Mouse (Mus musculus) embryonic facial prominence, embryonic 11.5 days (tissue): ENCODE results near the gene Ankrd13d. TPM values are rescaled to one million over a fixed set of nuclear protein-coding genes. Genes with fewer than 3 reads are reported as not detected.

Source experiments
- ATAC-seq: fragments of 200-750 bp; cut with Nextera tagmentation; replicated peaks from 2 replicates; pipeline ENCODE4 v1.8.0; 2017; ENCODE audit warnings: low read depth; ENCODE audit not compliant: insufficient number of reproducible peaks, low FRiP score, low TSS enrichment
- DNase-seq: peaks from one replicate; pipeline ENCODE4 v3.0.0-alpha.2; 2015; ENCODE audit warnings: low spot score
- H3K27ac ChIP-seq: fragments of 300-500 bp; sonication (generic); replicated peaks from 2 replicates; pipeline ENCODE4 v1.5.1; 2014; ENCODE audit warnings: mild to moderate bottlenecking, low read depth, low read length, control low read depth
- H3K27me3 ChIP-seq: fragments of 300-500 bp; sonication (generic); 2 replicates; pipeline ENCODE4 v1.6.1; 2014; ENCODE audit warnings: mild to moderate bottlenecking, low read length, moderate library complexity, mixed read lengths; ENCODE audit not compliant: control insufficient read depth, insufficient read depth
- H3K36me3 ChIP-seq: fragments of 300-500 bp; sonication (generic); replicated peaks from 2 replicates; pipeline ENCODE4 v1.6.1; 2014; ENCODE audit warnings: low read depth, mild to moderate bottlenecking, low read length, moderate library complexity, mixed read lengths; ENCODE audit not compliant: control insufficient read depth, insufficient read depth
- H3K4me1 ChIP-seq: fragments of 300-500 bp; sonication (generic); 2 replicates; pipeline ENCODE4 v1.6.1; 2014; ENCODE audit warnings: low read length, mixed read lengths; ENCODE audit not compliant: control insufficient read depth, insufficient read depth
- H3K4me2 ChIP-seq: fragments of 300-500 bp; sonication (generic); 2 replicates; pipeline ENCODE4 v1.6.1; 2014; ENCODE audit warnings: low read depth, mild to moderate bottlenecking, control low read depth, low read length, moderate library complexity
- H3K4me3 ChIP-seq: fragments of 300-500 bp; sonication (generic); 2 replicates; pipeline ENCODE4 v1.5.1; 2014; ENCODE audit warnings: low read depth, low read length, control low read depth
- H3K9ac ChIP-seq: fragments of 300-500 bp; sonication (generic); replicated peaks from 2 replicates; pipeline ENCODE4 v1.6.1; 2014; ENCODE audit warnings: mild to moderate bottlenecking, control low read depth, low read length
- H3K9me3 ChIP-seq: fragments of 300-500 bp; sonication (generic); replicated peaks from 2 replicates; pipeline ENCODE4 v1.6.1; 2016; ENCODE audit warnings: mild to moderate bottlenecking, low read length, inconsistent platforms, mixed read lengths; ENCODE audit not compliant: control insufficient read depth
- WGBS: fragments of 180-500 bp; shearing (Covaris S2); extraction: QIAGEN DNeasy Blood & Tissue Kit; methylation state at CpG from one replicate; pipeline ENCODE4 v1.1.7; 2014; 5-methylcytosine and 5-hydroxymethylcytosine counted together
- polyA plus RNA-seq: library from polyadenylated mRNA; unstranded; fragments of >200 nt; fragmentation: Nextera tagmentation; extraction: Ambion mirVana; gene quantifications from 2 replicates; pipeline ENCODE4 v1.2.1, GENCODE M21; 2014

The Ankrd13d gene
- polyA plus RNA-seq = 5.6 and 6.4 TPM in 2 replicates

- ATAC-seq (peak; percentile 91), DNase-seq (peak; percentile 89)
- H3K4me2 ChIP-seq = peak within 1 kb of the TSS; percentile 83
- WGBS = under 1% methylated on average over 39 of the region's 50 CpGs
- no peaks in the 10 kb centered on the region for H3K9me3 ChIP-seq
- peak within 1 kb of the TSS; percentile 65 for H3K9ac ChIP-seq
- no peaks in the 10 kb centered on the region for H3K4me1 ChIP-seq
- peak within 1 kb of the TSS; percentile 55 for H3K4me3 ChIP-seq
- H3K27me3 ChIP-seq = no peaks in the 10 kb centered on the region
- peaks cover 16% of the 10 kb centered on the region for H3K36me3 ChIP-seq
- H3K27ac ChIP-seq = no peak within 1 kb of the TSS; the same call in 1 of the 2 replicates
Measured at GRCm38 (mm10) chr19:4282898-4283553, at the start of gene Ankrd13d. TSS of gene Ankrd13d (minus strand) at chr19:4283137.

GRCm38 (mm10) chr19:4332653-4333052 lies 49.7 kb upstream of the Ankrd13d start:
- peak overlapping the region; percentile 88; the same call in 1 of the 2 replicates for H3K27ac ChIP-seq

GRCm38 (mm10) chr19:4331273-4331672 lies 48.3 kb upstream of the Ankrd13d start:
- no peaks in the 10 kb centered on the region for H3K9me3 ChIP-seq
- peaks cover 7% of the 10 kb centered on the region; the same call in 1 of the 2 replicates for H3K4me1 ChIP-seq
- ATAC-seq (no peak), DNase-seq (no peak)
- no peak overlapping the region for H3K4me2 ChIP-seq
- WGBS = 90% methylated on average over 3 of the region's 3 CpGs
- H3K4me3 ChIP-seq = no peak overlapping the region
- peaks cover 8% of the 10 kb centered on the region for H3K36me3 ChIP-seq
- no peak overlapping the region for H3K9ac ChIP-seq
- no peak overlapping the region for H3K27ac ChIP-seq
- no peaks in the 10 kb centered on the region for H3K27me3 ChIP-seq

More at GRCm38 (mm10) chr19:4332653-4333052, 49.7 kb upstream of the Ankrd13d start:
- H3K27me3 ChIP-seq = no peaks in the 10 kb centered on the region
- no peaks in the 10 kb centered on the region for H3K9me3 ChIP-seq
- peaks cover 7% of the 10 kb centered on the region; the same call in 1 of the 2 replicates for H3K4me1 ChIP-seq
- peaks cover 7% of the 10 kb centered on the region for H3K36me3 ChIP-seq
- DNase-seq = peak; percentile 71
- 0% methylated on average over 4 of the region's 4 CpGs for WGBS
- ATAC-seq = no peak
- peak overlapping the region; percentile 79 for H3K4me2 ChIP-seq
- H3K4me3 ChIP-seq = peak overlapping the region; percentile 64
- peak overlapping the region; percentile 82 for H3K9ac ChIP-seq

GRCm38 (mm10) chr19:4330603-4331002 lies 47.7 kb upstream of the Ankrd13d start:
- H3K4me3 ChIP-seq = no peak overlapping the region
- 90% methylated on average over 2 of the region's 2 CpGs for WGBS
- H3K9me3 ChIP-seq = no peaks in the 10 kb centered on the region
- H3K4me1 ChIP-seq = peaks cover 7% of the 10 kb centered on the region; the same call in 1 of the 2 replicates
- H3K27ac ChIP-seq = no peak overlapping the region
- H3K9ac ChIP-seq = no peak overlapping the region
- peaks cover 12% of the 10 kb centered on the region for H3K36me3 ChIP-seq
- H3K4me2 ChIP-seq = no peak overlapping the region
- H3K27me3 ChIP-seq = no peaks in the 10 kb centered on the region
- DNase-seq (no peak), ATAC-seq (no peak)

- Histone ChIP-seq H3K27me3 (no peaks in the 10 kb centered on the region), H3K4me2 (no peak overlapping the region), H3K4me3 (no peak overlapping the region), H3K36me3 (peaks cover 26% of the 10 kb centered on the region), H3K9me3 (no peaks in the 10 kb centered on the region), H3K27ac (no peak overlapping the region), H3K4me1 (no peaks in the 10 kb centered on the region), H3K9ac (no peak overlapping the region)
- DNase-seq = no peak
- ATAC-seq = no peak
- WGBS = 94% methylated on average over 8 of the region's 8 CpGs
Measured at GRCm38 (mm10) chr19:4328737-4329304, 45.9 kb upstream of the Ankrd13d start.

- Histone ChIP-seq H3K4me2 (no peak overlapping the region), H3K36me3 (peaks cover 31% of the 10 kb centered on the region), H3K27ac (no peak overlapping the region), H3K9me3 (no peaks in the 10 kb centered on the region), H3K27me3 (no peaks in the 10 kb centered on the region), H3K4me1 (no peaks in the 10 kb centered on the region), H3K4me3 (no peak overlapping the region), H3K9ac (no peak overlapping the region)
- 90% methylated on average over 1 of the region's 1 CpGs for WGBS
- DNase-seq (no peak), ATAC-seq (no peak)
Measured at GRCm38 (mm10) chr19:4326881-4327280, 43.9 kb upstream of the Ankrd13d start.

- Histone ChIP-seq H3K27me3 (no peaks in the 10 kb centered on the region), H3K27ac (no peak overlapping the region), H3K4me3 (no peak overlapping the region), H3K4me1 (no peaks in the 10 kb centered on the region), H3K9ac (no peak overlapping the region), H3K36me3 (peaks cover 32% of the 10 kb centered on the region), H3K4me2 (no peak overlapping the region), H3K9me3 (no peaks in the 10 kb centered on the region)
- DNase-seq = no peak
- WGBS = 87% methylated on average over 3 of the region's 3 CpGs
- no peak for ATAC-seq
Measured at GRCm38 (mm10) chr19:4326106-4326505, 43.2 kb upstream of the Ankrd13d start.

GRCm38 (mm10) chr19:4322134-4322533 lies 39.2 kb upstream of the Ankrd13d start:
- DNase-seq (no peak), ATAC-seq (no peak)
- Histone ChIP-seq H3K4me1 (no peaks in the 10 kb centered on the region), H3K4me2 (no peak overlapping the region), H3K9me3 (no peaks in the 10 kb centered on the region), H3K9ac (no peak overlapping the region), H3K27me3 (no peaks in the 10 kb centered on the region), H3K36me3 (peaks cover 46% of the 10 kb centered on the region), H3K27ac (no peak overlapping the region), H3K4me3 (no peak overlapping the region)
- 93% methylated on average over 3 of the region's 3 CpGs for WGBS
